Mouse (Mus musculus) adrenal gland, postnatal 10 days (tissue): Measurements from ENCODE around the gene Ctr9. TPM values are rescaled to one million over a fixed set of nuclear protein-coding genes. Genes with fewer than 3 reads are reported as not detected.

Experiments used
- DNase-seq: peaks from one replicate; pipeline ENCODE4 v3.0.0; 2021; ENCODE audit warnings: mixed read lengths
- total RNA-seq, 2 experiments: library from RNA; stranded (reverse); gene quantifications; 2 replicates each; pipeline ENCODE4 v1.2.3; 2021

Ctr9 gene
- total RNA-seq, 2 experiments from 2014 or later: 42.2 to 46.0 TPM

GRCm38 (mm10) chr7:111098196-111098595 is 69.4 kb downstream of the Ctr9 start:
- no peak for DNase-seq

Other genes with a start within 250 kb of the Ctr9 start
- 10 to 100 TPM; 43.2 to 45.4 TPM for gene Rnf141, start 184.5 kb upstream of the Ctr9 start, total RNA-seq
- 10 to 100 TPM; 15.1 to 20.6 TPM for gene Lyve1, start 165.7 kb upstream of the Ctr9 start, total RNA-seq
- 10 to 100 TPM; 13.6 to 13.9 TPM for gene Mrvi1, start 46.5 kb upstream of the Ctr9 start, total RNA-seq
- gene Eif4g2, start 54.1 kb downstream of the Ctr9 start, total RNA-seq: 100 to 1,000 TPM; 860 to 869 TPM